Mouse (Mus musculus): ENCODE data around the gene Nat10. TPM values are rescaled to one million over a fixed set of nuclear protein-coding genes. Genes with fewer than 3 reads are reported as not detected.

The Nat10 gene
- polyA plus RNA-seq, 1 experiment from 2014 or later, result 6.2 TPM

DNA sequence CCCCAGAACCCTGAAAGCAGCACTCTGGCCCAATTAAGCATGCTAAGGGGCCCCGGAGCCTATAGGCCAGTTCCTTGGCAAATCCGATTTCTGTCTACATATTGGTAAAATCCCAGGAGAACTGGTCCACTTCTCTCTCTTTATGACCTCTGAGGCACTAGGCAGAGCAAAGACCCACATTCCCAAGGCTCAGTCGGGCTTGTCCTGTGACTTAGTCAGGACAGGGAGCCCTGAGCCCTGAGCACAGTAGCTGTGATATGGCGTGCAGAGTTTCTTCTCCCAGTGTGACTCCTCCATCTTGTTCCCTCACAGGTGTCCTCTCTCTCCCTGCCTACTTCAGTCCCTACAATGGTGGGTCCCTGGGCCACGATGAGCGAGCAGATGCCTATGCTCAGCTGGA is 82.6 kb downstream of the Nat10 start:
- WGBS, result 95% methylated on average over 6 of the region's 6 CpGs
- Histone ChIP-seq H3K4me1 (ENCODE audit: insufficient read depth, low read depth, low read length) (peaks cover 4% of the 10 kb centered on the region; the same call in 1 of the 2 replicates), H3K27me3 (replicated peaks; ENCODE audit: insufficient read depth, low read length) (no peaks in the 10 kb centered on the region), H3K27ac (ENCODE audit: low read length) (no peak overlapping the region), H3K36me3 (ENCODE audit: insufficient read depth, low read length) (no peaks in the 10 kb centered on the region), H3K9ac (replicated peaks; ENCODE audit: low read depth) (no peak overlapping the region), H3K4me2 (replicated peaks; ENCODE audit: low read depth, low read length) (no peak overlapping the region), H3K4me3 (ENCODE audit: low read depth, low read length) (no peak overlapping the region), H3K9me3 (ENCODE audit: low read length) (no peaks in the 10 kb centered on the region)
- ATAC-seq (no peak), DNase-seq (ENCODE audit: low spot score) (no peak)
- no peak for TF ChIP-seq CTCF (IDR thresholded peaks at IDR 0.05)

DNA sequence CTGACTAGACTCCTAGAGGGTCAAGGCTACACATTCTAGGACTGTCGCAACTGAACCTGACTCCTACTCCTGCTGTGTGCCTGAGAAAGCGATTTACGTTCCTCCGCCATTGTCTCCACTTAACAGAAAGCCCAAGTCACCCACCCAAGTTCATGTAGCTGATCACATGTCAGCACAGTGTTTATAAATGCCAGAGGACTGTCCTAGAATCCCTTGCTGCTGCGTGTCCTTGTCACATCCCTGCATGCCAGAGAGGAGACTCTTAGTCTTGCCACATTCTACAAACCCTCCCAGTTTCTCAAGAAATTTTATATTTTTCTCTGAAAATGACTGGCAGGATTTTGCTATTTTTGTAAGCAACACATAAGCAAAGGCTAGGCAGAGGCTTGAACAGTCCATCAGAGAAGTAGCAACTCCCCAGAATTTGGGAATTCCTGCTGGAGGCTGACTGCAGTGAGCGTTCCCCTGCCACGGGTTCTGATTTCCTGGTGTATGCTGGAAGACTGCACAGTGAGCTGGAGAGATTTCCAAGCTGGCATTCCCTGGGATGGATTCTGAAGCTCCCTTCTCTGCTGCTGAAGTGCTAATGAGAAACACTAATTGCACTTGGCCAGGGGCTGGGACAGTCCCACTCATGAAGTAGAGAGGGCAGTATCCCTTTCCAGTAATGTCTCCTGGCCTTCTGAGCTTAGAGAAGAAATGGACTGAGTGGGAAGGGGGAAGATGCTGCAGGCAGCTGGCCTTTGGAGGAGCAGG is 83.3 kb downstream of the Nat10 start:
- TF ChIP-seq EP300 (IDR thresholded peaks at IDR 0.05) (no peak), CTCF (IDR thresholded peaks at IDR 0.05) (no peak)
- ATAC-seq (peak; percentile 52), DNase-seq (ENCODE audit: low spot score) (peak; percentile 30)
- no peak overlapping the region for H3K4me3 ChIP-seq (ENCODE audit: low read depth, low read length)
- no peaks in the 10 kb centered on the region for H3K27me3 ChIP-seq (replicated peaks; ENCODE audit: insufficient read depth, low read length)
- no peaks in the 10 kb centered on the region for H3K36me3 ChIP-seq (ENCODE audit: insufficient read depth, low read length)
- no peak overlapping the region for H3K4me2 ChIP-seq (replicated peaks; ENCODE audit: low read depth, low read length)
- 59% methylated on average over 7 of the region's 7 CpGs for WGBS
- H3K9ac ChIP-seq (replicated peaks; ENCODE audit: low read depth), result no peak overlapping the region
- H3K4me1 ChIP-seq (ENCODE audit: insufficient read depth, low read depth, low read length), result peaks cover 1% of the 10 kb centered on the region; the same call in 1 of the 2 replicates
- no peak overlapping the region for H3K27ac ChIP-seq (ENCODE audit: low read length)
- H3K9me3 ChIP-seq (ENCODE audit: low read length), result no peaks in the 10 kb centered on the region

DNA sequence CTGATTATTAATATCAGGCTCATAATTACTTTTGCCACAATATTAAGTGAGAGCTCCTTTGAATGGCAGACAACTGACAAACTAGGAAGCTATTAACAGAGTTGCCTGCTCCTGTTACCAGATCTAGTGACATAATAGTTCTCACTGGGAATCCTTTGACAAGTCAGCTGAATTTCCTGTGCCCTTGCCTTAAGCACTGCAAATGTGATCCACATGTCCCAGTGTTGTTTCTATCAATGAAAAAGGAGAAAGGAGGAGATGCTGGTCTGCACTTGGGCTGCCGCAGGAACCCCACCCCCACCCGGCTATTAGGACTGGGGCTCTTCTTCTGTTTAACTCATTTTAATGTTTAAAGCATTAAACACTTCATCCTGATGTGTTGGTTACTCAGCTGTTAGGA is 84.3 kb downstream of the Nat10 start:
- no peak overlapping the region for H3K9ac ChIP-seq (replicated peaks; ENCODE audit: low read depth)
- no peaks in the 10 kb centered on the region; the same call in 1 of the 2 replicates for H3K4me1 ChIP-seq (ENCODE audit: insufficient read depth, low read depth, low read length)
- ATAC-seq (no peak), DNase-seq (ENCODE audit: low spot score) (no peak)
- TF ChIP-seq CTCF (IDR thresholded peaks at IDR 0.05) (no peak), EP300 (IDR thresholded peaks at IDR 0.05) (no peak)
- no peaks in the 10 kb centered on the region for H3K36me3 ChIP-seq (ENCODE audit: insufficient read depth, low read length)
- H3K27me3 ChIP-seq (replicated peaks; ENCODE audit: insufficient read depth, low read length), result no peaks in the 10 kb centered on the region
- no peak overlapping the region for H3K27ac ChIP-seq (ENCODE audit: low read length)
- H3K4me2 ChIP-seq (replicated peaks; ENCODE audit: low read depth, low read length), result no peak overlapping the region
- H3K4me3 ChIP-seq (ENCODE audit: low read depth, low read length), result no peak overlapping the region
- no peaks in the 10 kb centered on the region for H3K9me3 ChIP-seq (ENCODE audit: low read length)
- WGBS, result 48% methylated on average over 2 of the region's 2 CpGs

DNA sequence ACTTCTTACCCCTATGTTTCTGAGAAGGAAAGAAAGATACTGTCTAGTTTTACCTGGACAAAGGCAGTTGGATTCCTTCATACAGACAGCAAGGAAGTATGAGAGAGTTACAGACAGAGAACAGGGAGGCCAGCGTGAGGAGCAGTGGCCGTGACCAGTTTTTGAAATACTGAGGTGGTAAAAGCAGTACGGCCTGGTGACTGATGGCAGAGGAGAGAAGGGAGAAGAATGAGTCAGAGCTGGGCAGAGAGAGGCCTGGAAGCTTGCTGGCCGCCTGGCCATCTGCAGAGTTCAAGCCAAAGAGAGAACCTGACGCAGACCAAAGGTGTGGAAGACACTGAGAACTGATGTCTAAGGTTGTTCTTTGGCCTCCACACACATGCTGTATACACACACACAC is 85.7 kb downstream of the Nat10 start:
- Histone ChIP-seq H3K4me3 (ENCODE audit: low read depth, low read length) (no peak overlapping the region), H3K4me1 (ENCODE audit: insufficient read depth, low read depth, low read length) (no peaks in the 10 kb centered on the region; the same call in 1 of the 2 replicates), H3K9me3 (ENCODE audit: low read length) (no peaks in the 10 kb centered on the region), H3K9ac (replicated peaks; ENCODE audit: low read depth) (no peak overlapping the region), H3K4me2 (replicated peaks; ENCODE audit: low read depth, low read length) (no peak overlapping the region), H3K27ac (ENCODE audit: low read length) (no peak overlapping the region), H3K36me3 (ENCODE audit: insufficient read depth, low read length) (no peaks in the 10 kb centered on the region), H3K27me3 (replicated peaks; ENCODE audit: insufficient read depth, low read length) (no peaks in the 10 kb centered on the region)
- no peak for DNase-seq (ENCODE audit: low spot score)
- TF ChIP-seq CTCF (IDR thresholded peaks at IDR 0.05) (no peak), EP300 (IDR thresholded peaks at IDR 0.05) (no peak)
- no peak for ATAC-seq
- 85% methylated on average over 5 of the region's 5 CpGs for WGBS

DNA sequence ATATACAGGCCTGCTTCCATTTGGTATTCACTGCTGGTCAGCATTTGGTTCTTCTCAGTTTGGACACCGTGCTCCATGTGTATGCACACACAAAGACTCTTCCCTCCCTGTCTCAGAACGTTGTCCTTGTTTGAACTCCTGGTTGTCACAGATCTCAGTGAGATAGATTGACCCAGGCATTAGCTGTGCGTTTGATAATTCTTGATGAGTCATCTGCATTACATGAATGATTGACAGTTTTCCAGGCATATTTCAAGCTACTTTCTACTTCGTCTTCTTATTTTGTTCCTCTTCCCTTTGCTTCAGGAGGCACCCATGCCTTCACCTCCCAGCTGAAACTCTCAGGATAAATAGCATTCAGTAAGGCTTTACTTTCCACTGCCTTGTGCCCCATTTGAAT is 87.5 kb downstream of the Nat10 start:
- Histone ChIP-seq H3K4me2 (replicated peaks; ENCODE audit: low read depth, low read length) (no peak overlapping the region), H3K9ac (replicated peaks; ENCODE audit: low read depth) (no peak overlapping the region), H3K27ac (ENCODE audit: low read length) (no peak overlapping the region), H3K27me3 (replicated peaks; ENCODE audit: insufficient read depth, low read length) (no peaks in the 10 kb centered on the region), H3K36me3 (ENCODE audit: insufficient read depth, low read length) (no peaks in the 10 kb centered on the region), H3K4me3 (ENCODE audit: low read depth, low read length) (no peak overlapping the region), H3K4me1 (ENCODE audit: insufficient read depth, low read depth, low read length) (no peaks in the 10 kb centered on the region; the same call in 1 of the 2 replicates), H3K9me3 (ENCODE audit: low read length) (no peaks in the 10 kb centered on the region)
- no peak for DNase-seq (ENCODE audit: low spot score)
- TF ChIP-seq EP300 (IDR thresholded peaks at IDR 0.05) (no peak), CTCF (IDR thresholded peaks at IDR 0.05) (no peak)
- WGBS, result 72% methylated on average over 4 of the region's 4 CpGs
- no peak for ATAC-seq

DNA sequence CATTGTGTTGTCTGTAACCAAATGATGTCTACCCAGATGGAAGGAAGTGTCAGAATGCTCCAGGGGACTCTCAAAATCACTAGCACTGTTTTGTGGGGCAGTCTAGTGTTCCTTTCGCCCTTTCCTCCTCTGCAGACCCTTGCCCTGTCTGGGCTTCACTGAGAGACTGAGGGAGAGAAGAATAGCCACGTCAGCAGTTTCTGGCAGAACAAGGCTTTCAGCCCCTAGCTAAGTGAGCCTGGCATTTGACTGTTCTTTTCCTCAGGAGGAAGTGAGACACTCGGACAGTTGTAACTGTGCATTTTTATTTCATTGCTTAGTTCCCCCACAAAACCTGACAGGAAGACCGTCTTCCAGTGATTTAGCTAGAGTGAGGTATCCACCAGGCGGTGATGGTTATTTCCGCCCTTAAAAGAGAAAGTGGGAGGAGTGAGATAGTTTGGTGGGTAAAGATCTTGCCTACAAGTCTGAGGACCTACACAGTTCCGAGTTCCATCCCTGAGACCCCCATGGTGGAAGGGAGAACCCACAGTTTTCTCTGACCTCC is 88.4 kb downstream of the Nat10 start:
- WGBS, result 70% methylated on average over 7 of the region's 7 CpGs
- DNase-seq (ENCODE audit: low spot score) (no peak), ATAC-seq (no peak)
- no peaks in the 10 kb centered on the region for H3K27me3 ChIP-seq (replicated peaks; ENCODE audit: insufficient read depth, low read length)
- no peak overlapping the region for H3K9ac ChIP-seq (replicated peaks; ENCODE audit: low read depth)
- no peak overlapping the region for H3K4me2 ChIP-seq (replicated peaks; ENCODE audit: low read depth, low read length)
- H3K4me3 ChIP-seq (ENCODE audit: low read depth, low read length), result no peak overlapping the region
- H3K36me3 ChIP-seq (ENCODE audit: insufficient read depth, low read length), result no peaks in the 10 kb centered on the region
- TF ChIP-seq CTCF (IDR thresholded peaks at IDR 0.05), result no peak
- no peaks in the 10 kb centered on the region; the same call in 1 of the 2 replicates for H3K4me1 ChIP-seq (ENCODE audit: insufficient read depth, low read depth, low read length)
- no peak overlapping the region for H3K27ac ChIP-seq (ENCODE audit: low read length)
- H3K9me3 ChIP-seq (ENCODE audit: low read length), result no peaks in the 10 kb centered on the region

Other genes starting within 250 kb of the Nat10 start
- 3.6 and 4.5 TPM in 2 replicates for gene Abtb2, start 195.0 kb downstream of the Nat10 start, polyA plus RNA-seq (2015; fragmentation: Nextera tagmentation; extraction: Ambion mirVana)
- gene Caprin1, start 36.4 kb upstream of the Nat10 start, polyA plus RNA-seq (2015; fragmentation: Nextera tagmentation; extraction: Ambion mirVana), result 87.8 and 105 TPM in 2 replicates
- gene Lmo2, start 196.7 kb upstream of the Nat10 start, polyA plus RNA-seq (2015; fragmentation: Nextera tagmentation; extraction: Ambion mirVana), result 30.6 and 46.5 TPM in 2 replicates

Data from lung, postnatal 0 days (tissue).